Mouse (Mus musculus) heart, postnatal 0 days (tissue): ENCODE measurements around the gene Dennd4b.

Source experiments
- CTCF ChIP-seq: IDR thresholded peaks from 2 replicates; pipeline ENCODE4 v1.5.1; 2016; ENCODE audit warnings: antibody characterized with exemption, control low read depth, low read depth
- EP300 ChIP-seq: IDR thresholded peaks from 2 replicates; pipeline ENCODE4 v1.6.1; 2016; ENCODE audit warnings: antibody characterized with exemption, low read depth

DNA sequence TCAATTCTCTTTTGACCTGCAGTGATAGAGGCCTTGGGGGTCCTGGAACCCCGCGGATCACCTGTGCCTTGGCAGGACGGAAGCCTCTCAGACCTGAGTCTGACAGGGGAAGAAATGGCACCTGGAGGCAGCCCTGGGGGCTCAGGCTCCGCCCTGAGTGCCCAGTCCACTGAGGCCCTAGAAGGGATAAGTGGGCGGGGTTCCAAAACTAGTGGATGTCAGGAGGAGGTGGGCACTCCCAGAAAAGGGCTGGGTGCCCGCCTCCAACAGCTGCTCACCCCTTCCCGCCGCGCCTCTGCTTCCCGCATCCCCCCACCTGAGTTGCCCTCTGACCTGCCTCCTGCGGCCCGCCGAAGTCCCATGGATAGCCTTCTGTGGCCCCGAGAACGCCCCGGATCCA, 11.9 kb downstream of the Dennd4b start:
- TF ChIP-seq EP300 (no peak), CTCF (no peak)
